Mouse (Mus musculus): Measurements from ENCODE around the gene Msantd1. TPM values are rescaled to one million over a fixed set of nuclear protein-coding genes. Genes with fewer than 3 reads are reported as not detected.

The Msantd1 gene
- total RNA-seq, 2 experiments from 2014 or later = 5.7 to 6.2 TPM

DNA sequence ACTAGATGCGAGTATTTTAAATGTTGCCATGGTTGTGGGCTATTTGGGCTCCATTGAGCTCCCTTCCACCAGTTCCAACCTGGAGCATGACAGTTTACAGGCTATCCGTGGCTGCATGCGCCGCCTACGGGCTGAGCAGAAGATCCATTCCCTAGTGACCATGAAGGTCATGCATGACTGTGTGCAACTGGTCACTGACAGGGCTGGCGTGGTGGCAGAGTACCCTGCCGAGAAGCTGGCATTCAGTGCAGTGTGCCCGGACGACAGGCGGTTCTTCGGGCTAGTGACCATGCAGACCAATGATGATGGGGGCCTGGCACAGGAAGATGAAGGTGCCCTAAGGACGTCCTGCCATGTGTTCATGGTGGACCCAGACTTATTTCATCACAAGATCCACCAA is 57.7 kb downstream of the Msantd1 start:
- DNase-seq (ENCODE audit: low spot score in 2 of 2) = no peak

DNA sequence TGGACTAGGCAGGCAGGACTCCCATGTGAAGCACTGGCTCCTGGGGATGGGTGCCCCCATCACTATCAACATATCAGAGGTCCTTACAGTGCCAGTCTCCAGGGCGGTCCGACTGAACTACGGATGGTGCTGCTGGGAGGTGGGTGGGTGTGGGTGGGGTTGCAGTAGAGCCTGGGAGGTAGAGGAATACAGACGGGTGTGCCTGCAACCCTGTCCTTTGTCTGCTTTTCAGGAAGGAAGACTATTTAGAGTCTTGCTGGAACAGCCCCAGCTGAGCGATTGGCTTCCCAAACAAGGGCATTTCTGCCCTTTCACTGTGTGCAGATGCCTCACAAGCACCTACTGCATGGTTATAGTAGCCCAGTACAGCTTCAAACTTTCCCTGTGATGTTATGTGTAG is 60.6 kb downstream of the Msantd1 start:
- no peak for DNase-seq (ENCODE audit: low spot score in 2 of 2)

DNA sequence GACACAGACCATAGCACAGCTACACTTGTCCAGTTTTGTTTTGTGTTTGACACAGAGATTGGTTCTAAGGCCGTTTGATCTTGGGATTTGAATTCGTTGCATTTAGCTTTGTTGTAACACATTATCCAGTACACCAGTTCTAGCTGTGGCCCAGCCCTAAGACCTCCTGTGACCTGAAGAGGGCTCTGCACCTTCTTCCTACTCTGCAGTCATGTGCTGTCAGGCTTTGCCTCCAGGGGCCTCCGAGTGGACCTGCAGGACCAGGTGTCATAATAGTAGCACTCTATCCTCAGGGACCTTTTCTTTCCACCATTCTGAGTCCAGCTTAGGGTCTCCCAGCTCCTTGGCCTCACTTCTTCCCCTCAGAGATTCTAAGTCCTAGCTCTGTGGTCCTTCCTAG is 64.7 kb downstream of the Msantd1 start:
- DNase-seq (ENCODE audit: low spot score in 2 of 2) = no peak

Other genes with a start within 250 kb of the Msantd1 start
- gene Nop14, start 247.9 kb upstream of the Msantd1 start, total RNA-seq (2021) = 10 to 100 TPM; 15.9 to 16.0 TPM
- gene Grk4, start 247.6 kb upstream of the Msantd1 start, total RNA-seq (2021) = 1 to 10 TPM; 5.3 to 5.6 TPM
- gene Htt, start 146.3 kb upstream of the Msantd1 start, total RNA-seq (2021) = 10 to 100 TPM; 75.0 to 76.4 TPM
- gene Rgs12, start 41.4 kb downstream of the Msantd1 start, total RNA-seq (2021) = 10 to 100 TPM; 43.3 to 44.2 TPM
- gene Hgfac, start 133.5 kb downstream of the Msantd1 start, total RNA-seq (2021) = 1 to 10 TPM; 1.0 to 2.2 TPM
- 10 to 100 TPM; 19.0 to 21.5 TPM for gene Dok7, start 148.8 kb downstream of the Msantd1 start, total RNA-seq (2021)
- gene Lrpap1, start 197.8 kb downstream of the Msantd1 start, total RNA-seq (2021) = 100 to 1,000 TPM; 142 to 166 TPM

Measured in layer of hippocampus, adult 18-20 months (tissue).